In the genomic region with DNA sequence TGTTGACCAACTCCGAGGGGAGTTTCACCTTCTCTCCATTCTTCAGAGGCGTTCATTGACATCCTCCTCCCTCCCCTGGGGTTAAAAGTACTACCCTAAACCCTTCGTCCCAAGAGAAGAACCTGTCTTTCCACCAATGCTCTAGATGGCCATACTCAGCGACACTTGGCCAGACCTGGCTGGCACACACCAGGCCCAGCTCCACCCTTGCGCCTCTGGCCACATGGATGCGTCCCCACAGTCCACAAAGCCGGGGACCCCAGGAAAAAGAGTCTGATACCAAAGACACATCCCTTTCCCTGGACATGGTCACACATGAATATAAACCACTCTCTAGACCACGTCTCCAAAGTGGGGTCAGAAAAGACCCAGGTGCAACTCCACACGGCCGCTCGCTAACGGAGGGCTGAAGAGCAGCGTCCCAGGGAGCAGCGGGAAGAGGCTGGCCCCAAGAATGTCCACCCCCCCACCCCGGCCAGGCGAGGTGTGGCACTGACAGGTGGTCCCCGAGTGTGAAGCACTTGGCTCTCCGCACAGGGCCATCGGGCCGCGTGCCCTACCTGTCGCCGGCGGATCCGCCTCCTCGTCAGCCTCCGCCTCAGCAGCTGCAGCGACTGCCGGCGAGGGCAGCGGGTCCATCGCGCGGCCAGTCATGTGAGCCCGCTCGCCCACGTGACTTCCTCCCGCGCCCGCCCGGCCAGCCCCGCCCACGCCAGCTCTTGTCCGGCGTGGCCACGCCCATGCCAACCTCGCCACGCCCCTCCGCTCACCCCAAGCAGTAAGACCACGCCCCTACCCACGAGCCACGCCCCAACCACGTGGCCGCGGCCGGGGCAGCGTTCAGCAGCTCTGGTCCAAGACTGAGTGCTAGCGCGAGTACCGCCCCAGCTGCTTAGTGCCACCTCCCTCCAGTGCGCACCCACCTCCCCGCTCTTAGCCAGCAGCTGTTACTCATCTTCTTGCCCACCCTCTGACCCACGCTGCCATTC, we compare ENCODE assay signal across 8 mouse cellular contexts. TPM values are rescaled to one million over a fixed set of nuclear protein-coding genes. Genes with fewer than 3 reads are reported as not detected.
DNase-seq lines count a peak whose midpoint lies in the region; ATAC-seq lines count a peak whose summit lies in the region.

Gene Snx8, minus strand, starts transcription at position 675 of the 989 bp plus-strand sequence.

- H3K27me3 ChIP-seq in hindbrain, embryonic 16.5 days (replicated peaks; ENCODE audit: control insufficient read depth, insufficient read depth, low read length) = no peaks in the 10 kb centered on the region

- DNase-seq in WW6 (ENCODE audit: low read depth, low spot score) = peak; percentile 93
- DNase-seq in cerebellum, postnatal 4 days (ENCODE audit: low spot score in 2 of 2) = peak; percentile 85 to 95
- DNase-seq in gastrocnemius, adult 18-20 months (ENCODE audit: low spot score) = peak; percentile 97
- DNase-seq in left cerebral cortex, adult 18-20 months (ENCODE audit: low spot score in 2 of 2) = peak; percentile 87
- DNase-seq in right cerebral cortex, adult 18-20 months = peak; percentile 91
- peak; percentile 95 for DNase-seq in urinary bladder, postnatal 10 days (ENCODE audit: low spot score)

- peak; percentile 91 for ATAC-seq in hindbrain, embryonic 16.5 days

- peak within 1 kb of the TSS; percentile 85 for H3K9ac ChIP-seq in hindbrain, embryonic 16.5 days (ENCODE audit: low read depth, low read length)

- H3K9me3 ChIP-seq in hindbrain, embryonic 16.5 days (ENCODE audit: control insufficient read depth, low read length) = no peaks in the 10 kb centered on the region

- no peaks in the 10 kb centered on the region for H3K36me3 ChIP-seq in hindbrain, embryonic 16.5 days (ENCODE audit: control insufficient read depth, insufficient read depth, low read length)
- H3K36me3 ChIP-seq in macrophage (ENCODE audit: inconsistent target) = no peaks in the 10 kb centered on the region

- peak within 1 kb of the TSS; percentile 41; the same call in 1 of the 2 replicates for H3K27ac ChIP-seq in hindbrain, embryonic 16.5 days (ENCODE audit: low read depth, low read length)
- peak within 1 kb of the TSS; percentile 96 for H3K27ac ChIP-seq in macrophage

- 1% methylated on average over 59 of the region's 63 CpGs for WGBS in hindbrain, embryonic 16.5 days
- 1% methylated on average over 61 of the region's 63 CpGs for WGBS in macrophage (ENCODE audit: missing documents)

- H3K4me1 ChIP-seq in hindbrain, embryonic 16.5 days (ENCODE audit: control insufficient read depth, insufficient read depth, low read depth, low read length) = peaks cover 8% of the 10 kb centered on the region

- peak within 1 kb of the TSS; percentile 82 for H3K4me3 ChIP-seq in hindbrain, embryonic 16.5 days (ENCODE audit: low read length)
- H3K4me3 ChIP-seq in macrophage (ENCODE audit: inconsistent target) = peak within 1 kb of the TSS; percentile 96

- H3K79me2 ChIP-seq in macrophage (ENCODE audit: inconsistent target) = peaks cover 51% of the 10 kb centered on the region

- peak within 1 kb of the TSS; percentile 64 for H3K4me2 ChIP-seq in hindbrain, embryonic 16.5 days (ENCODE audit: low read length)

RNA-seq across cellular contexts. Expression of gene Snx8, which starts in this region (rescaled TPM):
- 10 to 100 TPM in 1 of 2 experiments, 1 to 10 TPM in 1; 8.0 to 10.7 TPM for total RNA-seq in gastrocnemius, adult 18-20 months (2021)
- polyA plus RNA-seq in hindbrain, embryonic 16.5 days (2015; fragmentation: Nextera tagmentation; extraction: Ambion mirVana) = 42.4 and 43.7 TPM in 2 replicates
- 10 to 100 TPM; 14.4 to 15.6 TPM for total RNA-seq in left cerebral cortex, adult 18-20 months (2021)
- 100 to 1,000 TPM; 134 to 541 (median 284) TPM for total RNA-seq in macrophage (2018; cell fraction: chromatin; rRNA removed)
- total RNA-seq in macrophage (2018; cell fraction: cytosol; rRNA removed) = 100 to 1,000 TPM in 21 of 26 experiments, 10 to 100 TPM in 5; 75.9 to 180 (median 115) TPM
- total RNA-seq in macrophage (2018; cell fraction: nucleus; rRNA removed) = 100 to 1,000 TPM in 25 of 26 experiments, 10 to 100 TPM in 1; 96.7 to 394 (median 191) TPM
- 71.9 to 180 TPM (median 142 TPM) in 3 replicates for polyA plus RNA-seq in macrophage (2018)

Comparison
In these comparisons a context has a peak if more than half of its experiments do, and no peak if none do; other contexts are left out.
1. Peak in every context shown above with its lines: DNase-seq, ATAC-seq, H3K4me3 ChIP-seq and H3K27ac ChIP-seq.